Mouse (Mus musculus): ENCODE measurements around the gene Lztr1.
"Not testable (repeated sequence)": the region's sequence is repeated elsewhere in the genome, so short reads cannot be mapped to it uniquely, and the experiment has no call there.

Lztr1 gene

DNA sequence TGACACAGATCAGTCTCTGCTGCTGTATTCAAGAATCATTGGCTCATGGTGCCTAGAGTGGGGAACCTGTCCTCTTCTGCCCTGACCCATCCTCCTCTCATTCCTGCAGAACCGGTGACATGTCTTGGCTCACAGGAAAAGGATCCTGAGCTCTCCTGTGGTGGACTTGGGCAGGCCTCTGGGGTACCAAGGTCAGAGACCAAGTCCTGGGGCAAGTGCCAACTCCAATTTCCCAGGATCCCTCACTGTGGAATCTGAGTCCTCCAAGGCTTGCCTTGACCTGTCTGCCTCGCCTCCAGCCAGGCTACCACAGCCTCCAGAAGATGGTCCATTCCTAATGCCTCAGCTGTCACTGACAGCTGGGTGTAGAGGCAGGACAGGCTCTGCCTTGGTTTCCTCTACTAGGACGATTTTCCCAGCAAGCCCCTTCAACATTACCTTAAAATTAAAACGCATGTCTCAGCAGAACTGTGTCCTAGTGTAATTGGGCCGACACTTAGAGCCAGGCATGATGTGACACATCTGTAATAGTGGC lies 1.4 kb upstream of the Lztr1 start:
- no peak for DNase-seq (ENCODE audit: low read depth, low spot score)

DNA sequence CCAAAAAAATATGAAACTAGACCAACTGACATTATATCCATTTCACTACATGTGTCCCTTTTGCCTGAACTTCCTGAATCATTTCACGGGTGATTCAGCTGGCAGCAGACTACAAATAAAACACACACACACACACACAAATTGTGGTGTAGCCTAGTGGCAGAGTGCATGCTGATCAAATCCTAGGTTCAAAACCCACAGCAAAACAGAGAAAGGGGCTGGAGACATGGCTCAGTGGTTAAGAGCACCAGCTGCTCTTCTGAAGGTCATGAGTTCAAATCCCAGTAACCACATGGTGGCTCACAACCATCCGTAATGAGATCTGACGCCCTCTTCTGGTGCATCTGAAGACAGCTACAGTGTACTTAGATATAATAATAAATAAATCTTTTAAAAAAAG lies 457 bp upstream of the Lztr1 start:
- not testable (repeated sequence) for DNase-seq (ENCODE audit: low read depth, low spot score)

- DNase-seq (ENCODE audit: low read depth, low spot score) = no peak
These were observed 731 bp downstream of the Lztr1 start for GRCm38 (mm10) chr16:17509240-17509597.

GRCm38 (mm10) chr16:17510143-17510542 lies 1.7 kb downstream of the Lztr1 start:
- no peak for DNase-seq (ENCODE audit: low read depth, low spot score)

GRCm38 (mm10) chr16:17510686-17511085 lies 2.2 kb downstream of the Lztr1 start:
- no peak for DNase-seq (ENCODE audit: low read depth, low spot score)

DNA sequence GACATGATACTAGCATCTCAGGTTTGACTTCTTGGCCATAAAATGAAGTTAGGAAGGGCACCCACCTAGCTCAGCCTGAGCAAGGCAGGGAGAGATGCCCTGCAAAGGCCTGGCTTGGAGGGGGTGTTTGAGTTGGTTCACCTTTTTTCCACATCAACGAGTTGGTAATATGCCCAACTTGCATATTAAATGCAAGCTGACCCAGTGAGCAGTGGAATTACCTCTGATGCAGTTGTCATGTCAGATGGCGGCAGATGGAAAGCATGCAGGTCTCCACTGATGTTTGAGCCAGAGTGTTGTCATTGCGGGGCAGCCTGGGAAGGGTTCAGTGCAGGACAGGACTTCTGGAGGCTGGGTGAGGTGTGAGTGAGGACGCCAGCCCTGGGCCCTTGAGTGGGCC lies 2.9 kb downstream of the Lztr1 start:
- DNase-seq (ENCODE audit: low read depth, low spot score) = no peak

DNA sequence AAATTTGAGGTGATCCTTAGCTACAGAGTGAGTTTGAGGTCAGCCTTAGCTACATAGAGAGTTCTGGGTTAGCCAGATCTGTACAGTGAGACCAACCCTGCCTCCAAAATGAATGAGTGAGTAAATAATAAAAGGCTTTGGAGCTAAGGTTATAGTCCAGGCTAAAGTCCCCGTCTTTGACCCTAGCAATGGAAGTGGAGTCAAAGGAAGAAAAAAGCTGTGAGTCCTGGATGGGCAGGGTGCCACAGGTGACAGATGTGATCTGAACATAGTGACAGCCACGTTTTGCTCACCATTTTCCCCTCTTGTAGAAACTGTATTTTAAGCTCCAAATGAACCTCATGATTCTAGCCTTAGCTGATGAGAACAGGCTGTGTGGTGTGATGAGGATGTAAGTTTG lies 10.4 kb downstream of the Lztr1 start:
- DNase-seq (ENCODE audit: low read depth, low spot score) = no peak

- DNase-seq (ENCODE audit: low read depth, low spot score) = no peak
These were observed 15.7 kb downstream of the Lztr1 start for GRCm38 (mm10) chr16:17524156-17524555.

DNA sequence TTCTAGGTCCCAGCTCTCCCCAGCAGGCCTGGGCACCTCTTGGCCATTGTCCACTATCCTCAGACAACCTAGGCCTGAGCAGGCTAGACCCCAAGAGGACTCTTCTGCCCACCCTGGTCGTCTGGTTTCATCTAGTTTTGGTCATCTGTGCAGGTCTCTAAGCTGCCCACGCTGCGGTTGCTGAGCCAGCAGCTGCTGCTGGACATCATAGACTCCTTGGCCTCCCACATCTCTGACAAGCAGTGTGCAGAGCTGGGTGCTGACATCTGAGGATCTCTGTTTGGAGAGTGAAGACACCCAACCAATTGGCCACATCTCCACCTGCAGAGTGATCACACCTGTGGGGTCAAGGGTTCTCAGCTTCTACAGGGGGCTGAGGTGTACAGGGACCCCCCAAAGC lies 17.0 kb downstream of the Lztr1 start:
- DNase-seq (ENCODE audit: low read depth, low spot score) = no peak

DNA sequence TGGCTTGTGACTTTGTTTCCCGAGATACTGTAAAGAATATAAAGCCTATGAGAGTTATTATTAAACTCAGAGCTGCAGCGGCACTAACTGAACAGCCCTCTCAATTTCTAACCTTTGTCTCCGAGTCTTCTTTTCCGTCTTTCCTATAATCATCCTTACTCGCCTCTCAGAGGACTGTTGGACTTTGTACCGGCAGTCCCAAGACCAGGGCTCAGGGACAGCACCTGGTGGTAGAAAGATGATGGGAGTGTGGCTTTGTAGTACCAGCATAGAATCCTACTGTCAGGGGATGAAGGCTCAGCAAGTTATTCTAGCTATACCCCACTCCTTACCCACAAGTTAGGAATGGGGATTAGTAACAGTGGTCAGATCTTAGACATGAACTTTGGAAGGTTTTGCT lies 17.7 kb downstream of the Lztr1 start:
- DNase-seq (ENCODE audit: low read depth, low spot score) = no peak

- DNase-seq (ENCODE audit: low read depth, low spot score) = no peak
These were observed 19.1 kb downstream of the Lztr1 start for GRCm38 (mm10) chr16:17527606-17528005.

DNA sequence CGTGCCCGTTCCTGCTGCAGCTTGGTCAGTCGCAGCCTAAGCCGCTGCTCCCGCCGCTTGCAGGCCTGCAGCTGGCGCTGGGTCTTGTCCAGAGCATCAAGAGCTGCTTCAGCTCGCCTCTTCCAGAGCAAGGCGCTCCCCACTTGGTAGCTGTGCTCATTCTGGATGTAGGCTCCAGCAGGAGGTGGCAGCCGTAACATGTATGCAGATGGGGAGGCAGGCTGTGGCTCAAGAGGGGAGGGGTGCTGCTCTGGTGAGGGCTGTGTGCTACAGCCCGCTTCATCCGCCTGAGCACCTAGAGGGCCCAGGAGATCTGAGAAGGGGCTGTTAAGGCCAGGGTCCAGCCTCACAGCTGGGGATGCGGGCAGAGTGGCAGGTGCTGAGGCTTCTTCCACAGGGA lies 19.8 kb downstream of the Lztr1 start:
- DNase-seq (ENCODE audit: low read depth, low spot score) = no peak

DNA sequence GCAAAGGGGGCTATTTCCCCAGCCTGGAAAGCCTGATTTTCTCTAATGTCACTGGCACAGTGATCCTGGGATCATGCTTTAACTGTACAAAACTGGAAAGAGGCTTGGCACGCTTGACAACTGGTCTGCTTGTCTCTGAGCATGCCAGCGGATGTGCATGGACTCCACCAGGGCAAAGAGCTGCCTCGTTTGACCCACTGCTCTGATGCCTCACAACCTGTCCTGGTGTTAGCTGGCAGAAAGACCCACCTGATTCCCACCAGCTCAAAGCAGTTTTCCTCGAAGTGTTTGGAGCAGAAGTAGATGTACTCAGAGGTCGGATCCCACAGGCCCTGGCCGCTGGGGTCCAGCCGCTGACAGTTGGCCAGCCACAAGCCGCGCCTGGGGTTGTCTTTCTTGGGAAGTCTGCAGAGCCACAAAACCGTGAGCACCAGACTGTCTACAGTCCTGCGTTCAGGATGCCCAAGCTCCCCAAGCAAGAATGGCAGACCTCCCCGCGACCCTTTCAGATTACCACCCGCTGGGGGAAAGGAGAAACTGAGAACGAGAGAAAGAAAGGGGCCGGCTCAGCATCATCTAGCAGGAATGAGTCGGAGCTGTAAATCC lies 21.6 kb downstream of the Lztr1 start:
- DNase-seq (ENCODE audit: low read depth, low spot score) = no peak

GRCm38 (mm10) chr16:17530640-17531288 lies 22.3 kb downstream of the Lztr1 start, which contains the start of gene Thap7:
TSS of gene Thap7 (minus strand) at chr16:17531136.
- peak; percentile 93 for DNase-seq (ENCODE audit: low read depth, low spot score)

GRCm38 (mm10) chr16:17532271-17532670 lies 23.8 kb downstream of the Lztr1 start:
- DNase-seq (ENCODE audit: low read depth, low spot score) = no peak

GRCm38 (mm10) chr16:17532676-17533329 lies 24.3 kb downstream of the Lztr1 start:
- no peak for DNase-seq (ENCODE audit: low read depth, low spot score)

GRCm38 (mm10) chr16:17536584-17536983 lies 28.1 kb downstream of the Lztr1 start:
- no peak for DNase-seq (ENCODE audit: low read depth, low spot score)

DNA sequence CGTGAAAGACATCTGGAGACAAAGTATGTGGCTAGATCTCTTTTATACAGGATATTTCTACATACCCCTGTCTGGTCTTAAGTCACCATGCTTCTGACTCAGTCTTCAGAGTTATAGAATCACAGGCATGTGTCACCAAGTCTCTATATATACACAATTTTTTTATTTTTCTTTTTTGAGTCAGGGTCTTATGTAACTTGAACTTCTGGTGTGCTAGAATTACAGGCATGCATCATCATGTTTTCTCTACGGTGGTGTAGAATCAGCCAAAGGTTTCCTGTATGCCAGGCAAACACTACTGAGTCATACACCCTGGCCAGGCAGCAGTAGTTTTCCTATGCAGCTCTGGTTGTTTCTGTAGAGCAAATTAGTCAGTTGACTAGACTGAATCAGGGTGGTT lies 34.1 kb downstream of the Lztr1 start:
- DNase-seq (ENCODE audit: low read depth, low spot score) = no peak

DNA sequence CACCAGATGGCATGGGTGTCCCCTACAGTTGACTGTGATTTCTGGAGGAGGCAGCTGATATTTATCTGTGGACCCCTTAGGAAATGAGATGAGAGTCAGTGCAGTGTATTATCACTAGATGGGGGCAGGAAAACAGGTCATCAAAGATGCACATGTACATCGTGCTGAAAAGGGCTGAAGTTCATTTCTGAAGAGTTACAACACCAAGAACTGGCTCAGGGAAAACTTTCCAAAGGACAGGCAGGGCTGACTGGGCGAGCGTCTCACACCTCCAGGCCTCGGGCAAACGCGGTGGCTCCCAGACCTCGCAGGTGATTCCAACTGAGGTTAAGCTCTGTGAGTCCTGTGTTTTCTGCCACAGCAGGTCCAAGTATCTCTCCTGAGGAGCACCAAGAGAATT lies 44.3 kb downstream of the Lztr1 start:
- DNase-seq (ENCODE audit: low read depth, low spot score) = no peak

- DNase-seq (ENCODE audit: low read depth, low spot score) = peak; percentile 47
These were observed 45.6 kb downstream of the Lztr1 start for GRCm38 (mm10) chr16:17553910-17554685.

DNA sequence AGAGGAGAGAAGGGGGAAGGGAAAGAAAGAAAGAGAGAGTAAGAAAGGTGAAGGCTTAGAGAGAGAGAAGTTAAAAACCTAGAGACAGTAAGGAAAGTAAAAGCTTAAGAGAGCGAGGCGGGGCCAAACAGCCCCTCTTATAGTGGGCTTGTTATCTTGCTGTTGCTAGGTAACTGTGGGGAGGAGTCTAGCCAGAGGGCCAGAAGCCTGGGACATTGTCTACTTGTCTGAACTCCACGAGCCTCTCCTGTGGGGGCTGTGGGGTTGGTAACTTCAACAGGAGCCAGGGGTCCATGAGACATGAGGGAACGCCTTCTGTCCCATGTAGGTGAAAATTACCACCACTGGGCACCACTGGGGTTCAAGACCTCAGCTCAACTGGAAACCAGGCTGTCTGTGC lies 46.2 kb downstream of the Lztr1 start:
- peak; percentile 42 for DNase-seq (ENCODE audit: low read depth, low spot score)

- DNase-seq (ENCODE audit: low read depth, low spot score) = no peak
These were observed 47.7 kb downstream of the Lztr1 start for GRCm38 (mm10) chr16:17556180-17556579.
